Mouse (Mus musculus) heart, embryonic 16.5 days (tissue): ENCODE measurements around the gene Xrcc1. TPM values are rescaled to one million over a fixed set of nuclear protein-coding genes. Genes with fewer than 3 reads are reported as not detected.

ENCODE experiments used
- ATAC-seq: fragments of 200-750 bp; cut with Nextera tagmentation; replicated peaks from 2 replicates; pipeline ENCODE4 v1.8.0; 2017; ENCODE audit warnings: moderate number of reproducible peaks; ENCODE audit not compliant: insufficient read depth, low FRiP score; ENCODE audit errors: extremely low read depth
- H3K27ac ChIP-seq: fragments of 300-500 bp; sonication (generic); 2 replicates; pipeline ENCODE4 v1.5.1; 2014; ENCODE audit warnings: mild to moderate bottlenecking, low read length, control low read depth, moderate library complexity
- H3K27me3 ChIP-seq: fragments of 300-500 bp; sonication (generic); 2 replicates; pipeline ENCODE4 v1.6.1; 2014; ENCODE audit warnings: low read length, mixed read lengths; ENCODE audit not compliant: control insufficient read depth, insufficient read depth
- H3K36me3 ChIP-seq: fragments of 300-500 bp; sonication (generic); 2 replicates; pipeline ENCODE4 v1.6.1; 2014; ENCODE audit not compliant: control insufficient read depth, insufficient read depth
- H3K4me1 ChIP-seq: fragments of 300-500 bp; sonication (generic); 2 replicates; pipeline ENCODE4 v1.6.1; 2014; ENCODE audit warnings: low read length, mixed read lengths; ENCODE audit not compliant: control insufficient read depth, insufficient read depth
- H3K4me2 ChIP-seq: fragments of 300-500 bp; sonication (generic); 2 replicates; pipeline ENCODE4 v1.6.1; 2014; ENCODE audit warnings: low read depth, mild to moderate bottlenecking, control low read depth, low read length
- H3K4me3 ChIP-seq: fragments of 300-500 bp; sonication (generic); 2 replicates; pipeline ENCODE4 v1.5.1; 2014; ENCODE audit warnings: mild to moderate bottlenecking, control low read depth, low read length
- H3K9ac ChIP-seq: fragments of 300-500 bp; sonication (generic); 2 replicates; pipeline ENCODE4 v1.6.1; 2014; ENCODE audit warnings: low read length, control low read depth
- H3K9me3 ChIP-seq: fragments of 300-500 bp; sonication (generic); replicated peaks from 2 replicates; pipeline ENCODE4 v1.6.1; 2016; ENCODE audit warnings: low read length; ENCODE audit not compliant: control insufficient read depth
- WGBS: fragments of 180-500 bp; shearing (Covaris S2); extraction: QIAGEN DNeasy Blood & Tissue Kit; methylation state at CpG from one replicate; pipeline ENCODE4 v1.1.7; 2014; 5-methylcytosine and 5-hydroxymethylcytosine counted together
- polyA plus RNA-seq: library from polyadenylated mRNA; unstranded; fragments of >200 nt; fragmentation: Nextera tagmentation; extraction: Ambion mirVana; gene quantifications from 2 replicates; pipeline ENCODE4 v1.2.1, GENCODE M21; 2015

The Xrcc1 gene
- polyA plus RNA-seq, 1 experiment from 2014 or later, result 91.5 TPM

DNA sequence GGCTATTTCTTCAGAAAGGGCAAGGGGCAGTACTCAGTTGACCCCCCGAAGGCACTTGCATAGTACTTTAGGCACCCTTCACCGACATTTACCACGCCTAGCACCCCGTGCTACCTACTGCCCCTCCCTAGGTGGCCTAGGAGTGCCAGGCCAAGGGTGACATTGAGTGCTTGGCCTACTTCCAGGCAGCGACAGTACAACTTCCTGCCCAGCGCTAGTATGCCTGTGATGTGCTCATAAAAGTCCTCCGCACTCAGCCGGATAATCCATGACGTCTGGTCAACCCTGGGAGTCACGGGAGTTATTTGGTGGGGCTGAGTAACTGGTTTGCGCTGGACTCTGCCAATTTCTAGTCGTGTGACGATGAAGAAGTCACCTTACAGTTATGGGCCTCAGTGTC, 42.2 kb downstream of the Xrcc1 start:
- H3K4me1 ChIP-seq, result peaks cover 9% of the 10 kb centered on the region
- no peaks in the 10 kb centered on the region for H3K9me3 ChIP-seq
- H3K27me3 ChIP-seq, result peaks cover 31% of the 10 kb centered on the region
- H3K9ac ChIP-seq, result no peak overlapping the region
- no peak overlapping the region for H3K4me3 ChIP-seq
- H3K4me2 ChIP-seq, result no peak overlapping the region
- 65% methylated on average over 13 of the region's 13 CpGs for WGBS
- no peak overlapping the region for H3K27ac ChIP-seq
- no peaks in the 10 kb centered on the region for H3K36me3 ChIP-seq
- no peak for ATAC-seq

GRCm38 (mm10) chr7:24591735-24592134, 45.6 kb downstream of the Xrcc1 start:
- Histone ChIP-seq H3K4me3 (no peak overlapping the region), H3K4me1 (peaks cover 9% of the 10 kb centered on the region), H3K27me3 (peaks cover 6% of the 10 kb centered on the region), H3K27ac (no peak overlapping the region), H3K4me2 (no peak overlapping the region), H3K9ac (no peak overlapping the region), H3K9me3 (no peaks in the 10 kb centered on the region), H3K36me3 (no peaks in the 10 kb centered on the region)
- 62% methylated on average over 5 of the region's 5 CpGs for WGBS
- ATAC-seq, result no peak

DNA sequence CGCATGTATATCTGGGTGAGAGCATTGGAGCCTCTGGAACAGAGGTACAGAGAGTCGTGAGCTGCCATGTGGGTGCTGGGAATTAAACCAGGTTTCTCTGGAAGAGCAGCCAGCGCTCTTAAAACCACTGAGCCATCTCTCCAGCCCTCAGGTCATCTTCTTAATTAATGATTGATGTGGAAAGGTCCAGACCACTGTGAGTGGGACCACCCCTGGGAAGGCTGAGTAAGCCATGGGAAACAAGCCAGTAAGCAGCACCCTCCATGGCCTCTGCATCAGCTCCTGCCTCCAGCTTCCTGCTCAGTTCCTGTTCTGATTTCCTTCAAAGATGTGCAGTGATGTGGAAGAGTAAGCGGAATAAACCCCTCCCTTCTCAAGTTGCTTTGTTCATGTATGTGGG, 46.1 kb downstream of the Xrcc1 start:
- no peaks in the 10 kb centered on the region for H3K9me3 ChIP-seq
- no peak for ATAC-seq
- no peak overlapping the region for H3K4me2 ChIP-seq
- peaks cover 2% of the 10 kb centered on the region for H3K27me3 ChIP-seq
- 49% methylated on average over 4 of the region's 4 CpGs for WGBS
- H3K4me1 ChIP-seq, result peaks cover 6% of the 10 kb centered on the region
- H3K27ac ChIP-seq, result no peak overlapping the region
- no peaks in the 10 kb centered on the region for H3K36me3 ChIP-seq
- no peak overlapping the region for H3K9ac ChIP-seq
- H3K4me3 ChIP-seq, result no peak overlapping the region

DNA sequence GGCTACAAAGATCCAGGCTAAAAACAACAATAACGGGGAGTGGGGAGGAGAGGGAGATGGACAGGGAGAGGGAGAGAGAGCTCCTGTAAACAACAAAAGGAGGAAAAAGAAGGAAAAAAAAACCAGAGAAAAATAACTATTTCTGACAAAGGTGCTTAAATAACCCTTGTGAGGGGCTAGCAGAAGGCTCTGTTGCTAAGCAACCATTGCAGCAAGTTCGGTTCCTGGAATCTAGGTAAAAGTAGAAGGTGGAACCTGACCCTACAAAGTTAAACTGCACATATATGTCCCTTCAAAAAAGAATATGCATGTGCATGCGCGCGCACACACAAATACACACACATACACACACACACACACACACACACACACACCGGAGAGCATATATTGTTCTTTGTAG, 46.7 kb downstream of the Xrcc1 start:
- no peak overlapping the region for H3K9ac ChIP-seq
- no peak overlapping the region for H3K27ac ChIP-seq
- no peak overlapping the region for H3K4me2 ChIP-seq
- 81% methylated on average over 6 of the region's 6 CpGs for WGBS
- peaks cover 3% of the 10 kb centered on the region; the same call in 1 of the 2 replicates for H3K4me1 ChIP-seq
- ATAC-seq, result no peak
- no peaks in the 10 kb centered on the region for H3K36me3 ChIP-seq
- no peaks in the 10 kb centered on the region for H3K9me3 ChIP-seq
- H3K27me3 ChIP-seq, result no peaks in the 10 kb centered on the region
- H3K4me3 ChIP-seq, result no peak overlapping the region

GRCm38 (mm10) chr7:24593621-24594308, 47.7 kb downstream of the Xrcc1 start:
- H3K9ac ChIP-seq, result peak overlapping the region; percentile 86
- WGBS, result 2% methylated on average over 39 of the region's 39 CpGs
- H3K36me3 ChIP-seq, result no peaks in the 10 kb centered on the region
- H3K4me3 ChIP-seq, result peak overlapping the region; percentile 86
- H3K4me1 ChIP-seq, result peaks cover 3% of the 10 kb centered on the region; the same call in 1 of the 2 replicates
- ATAC-seq, result peak; percentile 94
- H3K27me3 ChIP-seq, result no peaks in the 10 kb centered on the region
- peak overlapping the region; percentile 93 for H3K4me2 ChIP-seq
- no peaks in the 10 kb centered on the region for H3K9me3 ChIP-seq
- 0 out of 2 replicates have a peak overlapping the region, but pooled peaks have one; percentile 20 for H3K27ac ChIP-seq

DNA sequence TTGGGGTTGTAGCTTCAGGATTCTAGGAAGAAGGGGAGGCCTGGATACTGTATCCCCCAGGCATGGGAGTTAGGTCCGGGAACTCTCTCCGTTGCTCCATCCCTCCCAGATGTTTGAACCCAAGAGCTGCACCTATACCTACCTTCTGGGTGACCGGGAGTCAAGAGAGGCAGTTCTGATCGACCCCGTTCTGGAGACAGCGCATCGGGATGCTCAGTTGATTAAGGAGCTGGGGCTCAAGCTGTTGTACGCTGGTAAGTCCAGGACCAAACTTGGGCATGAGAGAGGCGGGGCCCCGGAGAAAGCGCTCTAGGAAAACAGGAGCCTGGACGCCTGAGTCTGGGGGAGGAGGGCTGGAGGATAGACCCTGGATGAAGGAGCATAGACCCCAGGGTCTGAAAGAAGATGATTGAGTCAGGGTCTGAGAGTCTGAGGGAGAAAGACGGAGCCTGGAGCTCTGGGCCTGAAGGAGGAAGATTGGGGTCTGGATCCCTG, 48.3 kb downstream of the Xrcc1 start:
- Histone ChIP-seq H3K27me3 (no peaks in the 10 kb centered on the region), H3K4me2 (peak overlapping the region; percentile 93), H3K27ac (no peak overlapping the region), H3K4me1 (peaks cover 3% of the 10 kb centered on the region; the same call in 1 of the 2 replicates), H3K36me3 (no peaks in the 10 kb centered on the region), H3K9ac (peak overlapping the region; percentile 86), H3K4me3 (peak overlapping the region; percentile 86), H3K9me3 (no peaks in the 10 kb centered on the region)
- no peak for ATAC-seq
- 5% methylated on average over 13 of the region's 13 CpGs for WGBS

- no peak overlapping the region for H3K4me2 ChIP-seq
- no peaks in the 10 kb centered on the region for H3K27me3 ChIP-seq
- H3K4me1 ChIP-seq, result peaks cover 3% of the 10 kb centered on the region; the same call in 1 of the 2 replicates
- H3K9ac ChIP-seq, result no peak overlapping the region
- H3K9me3 ChIP-seq, result no peaks in the 10 kb centered on the region
- ATAC-seq, result no peak
- no peaks in the 10 kb centered on the region for H3K36me3 ChIP-seq
- no peak overlapping the region for H3K27ac ChIP-seq
- no peak overlapping the region for H3K4me3 ChIP-seq
- WGBS, result 74% methylated on average over 2 of the region's 2 CpGs
Observed at GRCm38 (mm10) chr7:24595464-24595863, 49.4 kb downstream of the Xrcc1 start.

- no peaks in the 10 kb centered on the region for H3K36me3 ChIP-seq
- H3K9me3 ChIP-seq, result no peaks in the 10 kb centered on the region
- H3K4me1 ChIP-seq, result peaks cover 2% of the 10 kb centered on the region; the same call in 1 of the 2 replicates
- 75% methylated on average over 4 of the region's 4 CpGs for WGBS
- H3K4me3 ChIP-seq, result no peak overlapping the region
- no peak overlapping the region for H3K4me2 ChIP-seq
- H3K27ac ChIP-seq, result no peak overlapping the region
- no peak overlapping the region for H3K9ac ChIP-seq
- no peak for ATAC-seq
- H3K27me3 ChIP-seq, result no peaks in the 10 kb centered on the region
Observed at GRCm38 (mm10) chr7:24598121-24598520, 52.0 kb downstream of the Xrcc1 start.

DNA sequence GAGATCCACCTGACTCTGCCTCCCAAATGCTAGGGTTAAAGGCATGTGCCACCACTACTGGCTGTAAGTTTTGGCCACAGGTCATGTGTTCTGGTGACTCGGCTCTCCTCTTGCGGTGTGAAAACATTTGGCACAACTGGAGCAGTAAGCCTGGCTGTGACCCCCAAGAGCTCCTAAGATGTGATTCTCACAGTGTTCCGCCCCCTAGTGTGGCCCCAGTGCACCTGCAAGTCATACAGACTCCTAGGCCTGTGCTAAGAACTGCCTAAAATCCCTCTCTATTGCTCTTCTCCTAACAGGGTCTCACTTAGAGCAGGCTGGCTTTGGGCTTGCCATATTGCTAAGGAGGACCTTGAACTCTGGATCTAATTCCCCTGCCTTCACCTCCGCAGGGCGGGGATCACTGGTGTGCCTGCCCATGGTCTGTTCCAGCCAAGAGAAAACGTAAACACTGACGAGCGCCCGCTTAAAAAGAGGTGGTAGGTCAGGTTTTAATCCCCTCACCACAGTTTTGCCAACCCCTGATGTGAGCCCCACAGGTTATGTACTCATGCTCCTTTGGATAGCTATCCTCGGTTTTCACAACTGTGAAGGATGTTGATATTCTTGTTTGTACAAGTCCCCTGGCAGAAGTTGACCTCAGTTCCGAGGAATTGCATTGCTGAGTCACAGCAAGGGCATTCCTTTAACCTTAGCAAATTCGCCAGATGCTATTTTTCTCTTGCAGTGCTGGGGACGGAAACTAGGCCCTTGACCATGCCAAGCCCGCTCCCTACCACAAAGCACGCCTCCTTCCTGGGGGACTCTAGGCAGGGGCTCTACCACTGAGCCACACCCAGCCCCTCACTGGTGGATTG, 53.4 kb downstream of the Xrcc1 start:
- no peaks in the 10 kb centered on the region for H3K9me3 ChIP-seq
- H3K36me3 ChIP-seq, result no peaks in the 10 kb centered on the region
- no peak for ATAC-seq
- H3K4me3 ChIP-seq, result no peak overlapping the region
- no peaks in the 10 kb centered on the region for H3K27me3 ChIP-seq
- H3K27ac ChIP-seq, result no peak overlapping the region
- WGBS, result 66% methylated on average over 15 of the region's 15 CpGs
- no peak overlapping the region for H3K4me2 ChIP-seq
- H3K9ac ChIP-seq, result no peak overlapping the region
- H3K4me1 ChIP-seq, result no peaks in the 10 kb centered on the region
